Mouse (Mus musculus): Measurements from ENCODE around the gene Cxcl14.

GRCm38 (mm10) chr13:56336982-56337381 lies 40.6 kb upstream of the Cxcl14 start:
- TF ChIP-seq CTCF (IDR thresholded peaks at IDR 0.05; ENCODE audit: control insufficient read depth, insufficient read depth, low read length) (no peak), POLR2A (IDR thresholded peaks at IDR 0.05; ENCODE audit: borderline replicate concordance, control insufficient read depth, low read depth, low read length) (no peak)
